Mouse (Mus musculus): ENCODE data around the gene Serping1. TPM values are rescaled to one million over a fixed set of nuclear protein-coding genes. Genes with fewer than 3 reads are reported as not detected.
"Not testable (repeated sequence)": the region's sequence is repeated elsewhere in the genome, so short reads cannot be mapped to it uniquely, and the experiment has no call there.

The Serping1 gene
- total RNA-seq (2015) (0.22 TPM in 1 of 2 replicates, not detected in the other), total RNA-seq (2017) (not detected in 2 replicates)

DNA sequence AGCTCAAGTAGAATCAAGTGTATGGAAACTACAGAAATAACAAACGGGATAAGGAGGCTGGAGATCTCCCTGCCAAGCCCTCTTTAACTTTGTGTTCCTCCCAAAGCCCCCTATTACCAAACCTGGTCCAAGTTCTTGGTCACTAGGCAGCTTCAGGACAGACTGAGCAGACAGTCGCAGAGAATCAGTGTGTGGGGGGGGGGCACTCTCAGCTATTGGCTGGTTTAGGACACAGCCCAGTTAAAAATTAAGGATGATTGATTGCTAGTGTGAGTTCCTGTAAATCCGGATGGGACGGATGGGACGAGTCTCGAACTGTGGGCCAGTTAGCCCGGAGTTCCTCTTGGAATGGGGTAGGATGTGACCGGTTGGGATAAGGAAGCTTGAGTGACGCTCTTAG, at the start of gene Serping1:
TSS of gene Serping1 (minus strand) at position 204 of the 400 bp plus-strand sequence.
- no peak for ATAC-seq (replicated peaks; ENCODE audit: poor library complexity)

GRCm38 (mm10) chr2:84823237-84823636, 48.0 kb upstream of the Serping1 start:
- ATAC-seq (replicated peaks; ENCODE audit: poor library complexity), result no peak

- ATAC-seq (replicated peaks; ENCODE audit: poor library complexity), result no peak
These were observed 47.3 kb upstream of the Serping1 start, which contains the start of gene Smtnl1 for GRCm38 (mm10) chr2:84822552-84822951. Gene Smtnl1 (minus strand): TSS chr2:84822652.

GRCm38 (mm10) chr2:84819861-84820260, 44.6 kb upstream of the Serping1 start:
- 0 out of 2 replicates have a peak, but pooled peaks have one; percentile 23 for ATAC-seq (replicated peaks; ENCODE audit: poor library complexity)

DNA sequence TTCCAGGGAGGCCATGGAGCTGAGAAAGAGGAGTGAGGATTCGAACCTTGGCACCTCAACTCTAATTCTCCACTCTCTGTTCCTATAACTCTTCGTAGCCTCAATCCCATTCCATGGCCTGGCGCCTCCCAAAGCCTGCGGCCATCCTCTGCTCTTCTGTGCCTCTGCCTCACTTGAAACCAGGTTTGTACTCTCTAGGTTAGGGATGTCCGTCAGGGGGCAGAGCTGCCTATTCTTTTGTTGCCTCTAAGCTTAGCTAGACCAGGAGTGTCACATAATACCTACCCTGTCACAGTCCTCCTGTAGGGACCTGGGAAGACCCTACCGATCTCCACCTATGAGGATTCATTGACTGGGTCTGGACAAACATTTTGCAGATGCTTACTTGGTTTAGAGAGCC, 37.4 kb upstream of the Serping1 start:
- ATAC-seq (replicated peaks; ENCODE audit: poor library complexity), result no peak

- ATAC-seq (replicated peaks; ENCODE audit: poor library complexity), result peak; percentile 84
These were observed 36.6 kb upstream of the Serping1 start for GRCm38 (mm10) chr2:84811880-84812279.

GRCm38 (mm10) chr2:84810886-84811577, 35.8 kb upstream of the Serping1 start:
- peak; percentile 77 for ATAC-seq (replicated peaks; ENCODE audit: poor library complexity)

GRCm38 (mm10) chr2:84810526-84810885, 35.3 kb upstream of the Serping1 start:
- no peak for ATAC-seq (replicated peaks; ENCODE audit: poor library complexity)

DNA sequence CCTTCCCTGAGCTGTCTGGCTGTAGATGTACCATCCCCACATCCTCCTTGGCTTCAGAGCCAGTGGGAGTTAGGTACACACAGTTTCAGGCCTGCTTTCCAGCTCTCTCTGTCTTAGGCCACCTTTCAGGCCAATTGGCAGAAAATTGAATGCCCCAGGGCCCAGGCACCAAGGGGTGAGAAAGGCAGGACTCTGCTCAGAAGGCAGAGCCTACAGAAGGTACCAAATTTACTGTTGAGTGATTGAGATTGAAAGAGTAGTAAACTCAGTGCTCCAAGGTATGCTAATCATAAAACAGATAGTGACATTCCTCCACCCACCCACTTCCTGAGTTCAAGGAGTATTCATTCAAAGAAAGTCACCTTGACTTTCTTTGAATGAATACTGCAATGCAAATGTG, 34.1 kb upstream of the Serping1 start:
- no peak for ATAC-seq (replicated peaks; ENCODE audit: poor library complexity)

- no peak for ATAC-seq (replicated peaks; ENCODE audit: poor library complexity)
These were observed 31.3 kb upstream of the Serping1 start for GRCm38 (mm10) chr2:84806546-84806945.

DNA sequence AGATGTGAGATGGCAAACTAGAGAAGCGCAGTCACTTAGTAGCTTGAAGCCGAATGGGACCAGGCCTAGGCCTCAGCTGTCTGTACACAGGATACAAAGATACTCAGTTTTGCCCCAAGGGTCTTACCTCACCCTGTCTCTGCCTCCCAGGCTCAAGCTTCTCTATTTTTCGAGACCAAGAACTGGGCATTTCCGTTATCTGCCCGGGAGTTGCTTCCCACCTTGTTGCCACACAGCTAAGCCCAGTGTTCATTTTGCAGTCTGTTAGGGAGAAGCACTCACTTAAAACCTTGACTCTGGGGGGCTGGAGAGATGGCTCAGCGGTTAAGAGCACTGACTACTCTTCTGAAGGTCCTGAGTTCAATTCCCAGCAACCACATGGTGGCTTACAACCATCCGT, 28.7 kb upstream of the Serping1 start:
- peak; percentile 58 for ATAC-seq (replicated peaks; ENCODE audit: poor library complexity)

GRCm38 (mm10) chr2:84801223-84801622, 26.0 kb upstream of the Serping1 start:
- not testable (repeated sequence) for ATAC-seq (replicated peaks; ENCODE audit: poor library complexity)

- 0 out of 2 replicates have a peak, but pooled peaks have one; percentile 20 for ATAC-seq (replicated peaks; ENCODE audit: poor library complexity)
These were observed 25.1 kb upstream of the Serping1 start for GRCm38 (mm10) chr2:84800304-84800703.

DNA sequence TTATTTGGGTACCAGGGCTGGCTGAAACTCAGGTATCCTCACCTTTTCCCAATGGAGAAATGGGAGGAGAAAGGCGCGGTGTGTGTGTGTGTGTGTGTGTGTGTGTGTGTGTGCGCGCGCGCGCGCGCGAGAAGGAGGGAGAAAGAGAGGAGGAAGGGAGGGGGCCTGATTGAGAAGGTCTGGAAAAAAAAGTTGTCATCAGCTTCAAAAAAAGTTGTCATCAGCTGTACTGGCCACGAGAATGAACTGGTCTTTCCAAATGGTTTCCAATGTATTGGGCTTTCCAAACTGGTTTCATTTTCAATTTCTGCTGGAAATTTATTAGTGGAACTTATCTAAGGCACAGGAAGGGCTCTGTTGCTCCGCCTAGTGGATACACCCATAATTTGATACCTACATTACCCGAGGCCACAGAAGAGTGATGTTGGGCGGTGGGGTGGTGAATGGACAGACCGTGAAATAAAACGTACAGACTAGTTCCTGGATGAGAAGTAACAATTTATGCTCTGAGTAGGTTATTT, 23.9 kb upstream of the Serping1 start:
- ATAC-seq (replicated peaks; ENCODE audit: poor library complexity), result peak; percentile 67

- peak; percentile 87 for ATAC-seq (replicated peaks; ENCODE audit: poor library complexity)
These were observed 23.3 kb upstream of the Serping1 start, which contains the start of gene Ube2l6 for GRCm38 (mm10) chr2:84798493-84798921. Gene Ube2l6 (plus strand): TSS chr2:84798828.

GRCm38 (mm10) chr2:84797833-84798492, 22.7 kb upstream of the Serping1 start:
- peak; percentile 59 for ATAC-seq (replicated peaks; ENCODE audit: poor library complexity)

- ATAC-seq (replicated peaks; ENCODE audit: poor library complexity), result no peak
These were observed 18.6 kb upstream of the Serping1 start for GRCm38 (mm10) chr2:84793871-84794270.

GRCm38 (mm10) chr2:84793154-84793553, 17.9 kb upstream of the Serping1 start:
- peak; percentile 75 for ATAC-seq (replicated peaks; ENCODE audit: poor library complexity)

- no peak for ATAC-seq (replicated peaks; ENCODE audit: poor library complexity)
These were observed 17.3 kb upstream of the Serping1 start for GRCm38 (mm10) chr2:84792516-84792915.

DNA sequence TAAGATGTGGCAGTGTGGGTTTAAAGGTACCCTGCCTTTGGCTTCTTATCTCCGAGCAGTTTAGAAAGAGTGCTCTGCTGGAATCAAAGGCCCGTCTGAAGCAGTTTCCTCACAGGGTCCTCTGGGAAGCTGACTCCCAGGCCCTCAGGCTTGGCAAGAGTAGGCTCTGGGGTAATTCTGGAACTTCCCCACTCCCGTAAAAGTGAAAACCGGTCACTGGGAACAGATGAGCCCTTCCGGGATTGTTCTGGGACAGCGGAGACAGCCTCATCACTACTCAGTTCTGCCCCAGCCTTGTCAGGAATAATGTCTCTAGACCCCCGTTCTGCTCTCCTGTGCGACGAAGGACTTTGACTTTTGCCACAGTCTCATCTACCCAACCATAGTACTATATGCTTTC, 15.2 kb upstream of the Serping1 start:
- no peak for ATAC-seq (replicated peaks; ENCODE audit: poor library complexity)

DNA sequence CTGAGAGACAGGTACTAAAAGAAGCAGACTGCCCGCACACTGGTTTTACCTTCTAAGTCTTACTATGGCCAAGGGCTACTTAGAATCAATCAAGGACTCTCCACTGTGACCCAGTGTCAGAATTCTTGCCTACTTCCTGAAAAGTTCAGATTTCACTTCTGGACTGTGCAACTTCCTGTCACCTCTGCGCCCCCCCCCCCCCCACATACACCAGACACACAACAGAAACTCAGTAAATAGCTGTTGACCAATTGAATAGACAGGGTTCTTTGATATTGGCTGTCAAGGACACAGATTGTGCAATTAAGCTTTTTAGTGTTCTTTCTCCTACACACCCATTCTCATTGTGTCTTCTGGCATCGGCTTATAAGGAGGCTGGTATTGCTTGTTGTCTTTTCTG, 13.1 kb upstream of the Serping1 start:
- ATAC-seq (replicated peaks; ENCODE audit: poor library complexity), result peak; percentile 27; the same call in 1 of the 2 replicates

All from megakaryocyte progenitor cell, adult 5-6 weeks (primary cell).